Mouse (Mus musculus) cerebellum, adult 2 months (tissue): Measurements from ENCODE around the gene Bri3.

Source experiments
- CTCF ChIP-seq: fragments of 200-500 bp; IDR thresholded peaks from 2 replicates; pipeline ENCODE4 v1.5.1; 2011; ENCODE audit warnings: low read depth, mild to moderate bottlenecking, control low read depth, low read length, moderate library complexity, borderline replicate concordance; ENCODE audit not compliant: insufficient read depth
- POLR2A ChIP-seq: fragments of 200-500 bp; IDR thresholded peaks from 2 replicates; pipeline ENCODE4 v1.6.1; 2011; ENCODE audit warnings: low read length, control low read depth, borderline replicate concordance; ENCODE audit not compliant: insufficient read depth

DNA sequence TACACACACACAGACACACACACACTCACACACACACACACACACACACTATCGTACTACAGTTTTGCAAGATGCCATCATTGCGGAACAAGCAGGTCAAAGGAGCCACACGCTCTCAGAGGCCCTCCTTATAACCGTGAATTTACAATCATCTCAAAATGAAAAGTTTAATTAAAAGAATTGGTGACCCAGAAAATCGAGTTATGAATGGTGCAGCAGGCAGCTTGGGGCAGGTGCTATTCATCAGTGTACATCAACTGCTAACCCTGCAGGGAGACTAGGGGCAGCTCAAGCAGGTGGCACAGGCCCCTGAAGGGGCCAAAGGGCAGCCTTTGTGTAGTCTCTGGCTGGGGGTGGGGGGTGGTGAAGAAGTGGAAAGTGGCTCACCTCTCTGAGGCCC, 156.6 kb downstream of the Bri3 start:
- TF ChIP-seq CTCF (no peak), POLR2A (no peak)
